Mouse (Mus musculus) NIH3T3 (cell line): ENCODE data around the gene Sorbs2.
A peak's percentile ranks its signal among the peaks of the same experiment; 100 is the strongest.

Source experiments
- DNase-seq: peaks from one replicate; pipeline ENCODE4 v3.0.0-alpha.2; 2012; ENCODE audit warnings: low read depth

Gene Sorbs2

DNA sequence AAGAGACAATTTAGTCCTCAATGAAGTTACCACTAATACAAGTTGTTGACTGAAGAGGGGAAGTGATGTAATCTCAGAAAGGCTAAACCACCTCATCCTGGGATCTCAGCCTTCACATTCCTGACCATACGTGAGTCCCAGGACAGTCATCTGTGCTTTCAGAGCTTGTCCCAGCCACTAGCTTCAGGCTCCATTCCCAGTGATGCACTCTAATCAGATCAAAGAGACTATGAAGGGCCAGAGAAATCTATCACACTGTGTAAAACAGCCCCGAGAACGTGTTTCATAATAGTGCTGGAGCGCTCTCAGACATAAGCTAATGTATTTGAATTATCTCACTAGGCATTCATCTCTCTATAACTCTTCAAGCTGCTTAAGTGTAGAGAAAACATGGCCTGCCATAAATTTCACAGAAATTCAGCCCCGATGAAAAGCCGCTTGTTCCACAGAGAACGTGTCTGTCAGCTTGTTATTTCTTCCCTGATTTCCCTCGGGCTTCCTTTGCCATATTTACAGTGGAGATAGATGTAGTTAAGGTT lies 175.3 kb downstream of the Sorbs2 start:
- DNase-seq: no peak

DNA sequence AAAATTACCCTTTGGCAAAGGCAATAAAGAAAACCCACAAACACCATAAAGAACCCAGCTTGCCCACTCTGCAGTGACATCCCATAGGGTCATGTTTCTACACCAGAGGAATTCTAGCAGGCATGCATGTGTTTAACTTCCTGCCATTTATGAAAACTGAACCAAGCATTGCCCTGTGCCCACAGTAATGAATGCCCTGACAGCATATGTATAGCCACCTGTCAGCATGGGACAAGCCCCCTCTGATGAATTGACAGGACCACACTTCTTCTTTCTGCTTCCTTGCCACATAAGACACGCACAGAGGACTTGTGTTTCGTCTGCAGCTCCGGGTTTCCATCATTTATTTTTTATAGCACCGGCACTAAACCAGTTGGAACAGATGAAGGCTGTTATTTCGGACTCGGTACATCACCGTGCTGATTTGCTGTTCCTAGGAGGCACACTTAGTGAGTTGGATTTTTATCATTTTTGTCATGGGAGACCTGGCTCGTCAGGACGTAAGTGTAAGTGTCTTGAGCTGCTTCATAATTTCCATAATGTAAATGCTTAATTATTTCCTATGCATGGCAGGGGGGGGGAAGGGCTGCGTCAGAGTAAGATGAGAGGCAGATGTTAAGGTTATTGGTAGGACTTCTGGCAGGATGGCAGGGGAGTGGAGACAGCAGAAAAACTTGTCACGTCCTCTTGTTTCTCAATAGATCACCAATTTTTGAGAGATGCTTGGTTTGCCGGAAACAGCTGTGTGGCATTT lies 180.5 kb downstream of the Sorbs2 start:
- no peak for DNase-seq

DNA sequence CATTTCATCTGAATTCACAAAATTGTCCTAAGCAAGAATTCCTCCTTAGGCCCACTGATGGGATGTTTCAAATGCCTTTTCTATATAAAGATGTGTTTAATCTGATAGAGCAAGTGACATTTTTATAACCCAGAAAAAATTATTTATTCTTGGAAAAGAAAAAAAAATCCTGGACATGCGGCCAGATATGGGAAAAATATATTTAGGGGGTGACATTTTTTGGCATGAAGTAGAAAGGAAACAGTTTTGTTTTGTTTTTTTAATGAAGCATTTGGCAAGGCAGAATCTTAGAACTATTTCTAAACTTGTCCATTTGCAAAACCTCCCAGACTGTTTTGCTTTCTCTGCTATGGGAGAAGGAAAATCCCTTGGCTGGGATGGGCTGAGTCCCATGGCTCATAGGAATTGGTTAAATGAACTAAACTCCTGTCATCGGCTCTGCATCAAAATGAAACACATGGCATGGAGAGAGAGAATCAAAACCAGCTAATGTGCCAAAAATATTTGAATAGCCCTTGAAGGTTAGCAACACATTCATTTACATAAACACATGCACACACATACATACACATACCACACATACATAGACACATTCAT lies 182.1 kb downstream of the Sorbs2 start:
- no peak for DNase-seq

DNA sequence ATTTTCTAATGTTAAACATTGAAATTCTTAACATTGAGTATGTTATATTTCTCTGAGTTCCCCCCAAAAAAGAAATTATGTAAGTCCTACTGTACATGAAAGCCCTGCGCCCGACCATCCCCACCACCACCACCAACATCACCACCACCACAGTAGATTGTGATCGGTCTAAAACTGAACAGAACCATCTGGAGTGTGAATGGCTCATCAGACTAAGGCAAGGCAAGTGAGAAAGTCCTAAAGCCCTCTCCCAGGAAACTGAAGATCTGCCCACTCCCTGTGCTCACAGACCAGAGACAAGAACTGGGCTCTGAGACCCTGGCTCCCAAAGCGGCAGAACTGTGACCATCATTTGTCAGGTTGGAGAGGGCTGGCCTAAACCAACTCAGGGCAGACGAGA lies 192.5 kb downstream of the Sorbs2 start:
- no peak for DNase-seq

DNA sequence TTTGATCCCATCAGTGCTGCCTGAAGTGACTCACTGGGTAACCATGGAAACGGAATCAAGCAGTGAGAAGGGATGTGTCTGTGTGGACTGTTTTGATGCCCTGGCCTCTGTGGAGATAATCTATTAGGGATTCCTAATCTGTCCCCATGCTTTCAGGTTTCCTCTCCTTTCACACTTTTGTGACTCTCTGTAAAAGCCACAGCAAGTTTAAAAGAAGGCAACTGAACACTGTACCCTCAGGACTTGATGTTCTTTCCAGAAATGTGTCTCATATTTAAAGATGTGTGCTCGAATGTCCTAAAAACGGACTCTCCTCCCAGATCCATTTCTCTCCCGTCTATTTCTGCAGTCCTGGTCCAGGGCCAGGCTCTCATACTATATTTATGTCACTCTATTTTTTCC lies 196.1 kb downstream of the Sorbs2 start:
- DNase-seq: no peak

DNA sequence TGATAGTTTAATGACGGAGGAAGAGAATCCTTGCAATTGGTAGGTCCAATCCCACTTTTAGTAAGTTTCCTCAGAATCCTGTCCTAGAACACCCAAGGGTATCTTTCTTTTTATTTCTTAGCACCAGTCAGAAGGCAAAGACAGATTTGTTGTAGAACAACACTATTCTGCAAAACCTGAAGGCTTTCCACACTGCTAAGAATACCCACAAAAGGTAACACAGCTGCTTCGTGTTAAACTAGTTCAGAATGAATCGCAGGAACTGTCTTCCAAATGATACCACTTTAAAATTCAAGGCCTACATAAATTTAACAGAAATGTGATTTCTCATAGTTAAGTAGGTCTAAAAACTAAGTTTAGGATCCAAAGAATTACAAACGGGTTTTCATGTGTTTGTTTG lies 201.5 kb downstream of the Sorbs2 start:
- no peak for DNase-seq

DNA sequence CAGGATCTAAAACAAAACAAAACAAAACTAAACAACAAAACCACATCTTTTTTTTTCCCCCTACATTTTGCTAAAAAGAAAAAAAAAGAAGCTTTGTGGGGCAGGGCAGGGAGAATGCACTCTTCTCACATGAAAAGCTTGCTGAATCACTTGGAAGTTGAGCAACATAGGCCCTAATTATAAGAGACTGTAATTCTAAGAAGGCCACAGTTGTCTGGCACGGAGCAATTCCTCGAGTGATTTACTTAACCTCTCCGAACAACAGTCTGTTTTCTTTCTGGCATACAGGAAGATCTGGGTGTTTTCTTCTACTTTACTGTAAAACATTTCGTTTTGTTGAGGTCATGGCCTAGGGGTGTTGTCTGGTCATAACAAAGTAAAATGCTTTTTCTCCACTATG lies 202.1 kb downstream of the Sorbs2 start:
- peak; percentile 19 for DNase-seq

DNA sequence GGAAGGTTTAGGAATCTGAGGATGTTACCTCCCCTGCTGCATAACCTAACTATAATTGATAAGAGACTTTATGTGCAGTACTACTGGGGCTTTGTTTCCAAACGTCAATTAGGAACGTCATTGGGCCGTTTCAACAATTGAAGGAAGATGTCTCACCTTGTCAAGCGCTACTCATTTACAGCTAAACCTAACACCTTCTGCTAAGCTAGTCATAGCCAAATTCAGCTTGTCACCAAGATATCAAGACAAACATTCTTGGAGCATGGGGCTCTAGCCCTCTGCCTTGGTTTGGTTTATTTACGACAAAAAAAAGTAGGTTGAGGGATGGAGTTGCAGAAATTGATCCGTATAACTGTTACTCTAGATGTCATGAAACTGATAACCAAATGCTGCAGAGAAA lies 205.0 kb downstream of the Sorbs2 start:
- DNase-seq: no peak

DNA sequence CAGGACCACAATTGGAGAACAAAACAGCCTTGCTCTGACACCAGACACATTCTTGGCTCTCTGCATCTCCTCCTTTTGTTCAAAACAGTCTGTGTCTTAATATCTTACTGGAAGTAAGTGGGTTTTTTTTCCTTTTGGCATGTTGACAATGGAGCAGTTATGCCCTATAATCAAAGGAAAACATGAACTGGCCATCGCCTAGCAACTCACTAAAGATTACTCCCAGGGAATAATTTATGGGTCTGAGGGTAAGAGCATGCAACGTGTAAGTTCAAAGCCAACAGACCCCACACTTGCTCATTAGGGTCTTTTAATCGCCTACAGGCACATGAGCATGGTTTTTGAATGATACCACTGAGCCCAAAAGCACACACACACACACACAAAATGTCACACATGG lies 207.2 kb downstream of the Sorbs2 start:
- DNase-seq: no peak

DNA sequence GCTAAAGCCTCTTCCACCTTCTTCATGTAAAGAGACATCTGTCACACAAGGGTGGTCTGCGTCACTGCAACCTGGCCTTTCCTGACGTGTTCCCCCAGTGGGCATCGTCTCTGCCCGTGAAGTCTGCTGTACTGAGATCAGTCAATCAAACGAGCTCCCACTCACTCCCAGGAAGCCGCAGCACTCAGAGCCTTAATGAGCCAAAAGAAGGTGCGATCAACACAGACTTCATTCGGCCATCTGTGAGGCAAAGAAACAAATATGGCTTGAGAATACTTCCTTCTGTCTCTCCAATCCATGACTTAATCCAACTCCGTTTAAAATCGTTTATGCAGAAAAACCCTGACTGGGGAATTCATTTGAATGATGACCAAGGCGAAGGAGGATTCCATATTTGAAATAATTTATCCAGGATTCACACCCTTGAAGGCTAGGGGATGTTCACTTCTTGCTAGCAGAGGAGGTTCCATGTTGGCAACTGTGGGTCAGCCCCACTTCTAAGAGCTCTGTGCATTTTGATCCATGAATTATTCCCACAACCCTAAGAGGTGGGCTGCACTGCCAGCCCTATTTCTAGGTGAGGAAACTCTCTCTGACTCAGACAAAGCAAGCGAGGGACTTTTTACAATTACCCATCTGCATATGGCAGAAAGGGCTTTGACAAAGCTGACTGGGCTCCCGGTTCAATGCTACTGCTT lies 207.9 kb downstream of the Sorbs2 start:
- no peak for DNase-seq

DNA sequence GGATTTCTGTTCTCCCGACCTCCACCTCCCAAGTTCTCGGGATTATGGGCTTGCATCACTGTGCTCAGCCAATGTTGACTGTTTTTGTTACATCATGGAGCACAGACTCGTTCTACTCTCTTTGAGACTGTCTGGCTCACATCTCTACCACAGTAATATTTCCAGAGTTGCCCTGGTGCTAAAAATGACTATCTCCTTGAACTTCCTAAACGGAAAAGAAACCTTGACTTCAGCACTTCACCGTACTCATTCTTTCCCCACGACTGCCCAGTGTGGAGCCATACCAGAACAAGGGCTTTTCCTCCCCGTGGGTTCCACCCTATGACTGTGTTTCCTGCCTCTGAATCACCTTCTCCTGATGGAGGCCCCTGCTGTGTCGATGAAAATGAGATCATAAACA lies 212.2 kb downstream of the Sorbs2 start:
- peak; percentile 30 for DNase-seq

DNA sequence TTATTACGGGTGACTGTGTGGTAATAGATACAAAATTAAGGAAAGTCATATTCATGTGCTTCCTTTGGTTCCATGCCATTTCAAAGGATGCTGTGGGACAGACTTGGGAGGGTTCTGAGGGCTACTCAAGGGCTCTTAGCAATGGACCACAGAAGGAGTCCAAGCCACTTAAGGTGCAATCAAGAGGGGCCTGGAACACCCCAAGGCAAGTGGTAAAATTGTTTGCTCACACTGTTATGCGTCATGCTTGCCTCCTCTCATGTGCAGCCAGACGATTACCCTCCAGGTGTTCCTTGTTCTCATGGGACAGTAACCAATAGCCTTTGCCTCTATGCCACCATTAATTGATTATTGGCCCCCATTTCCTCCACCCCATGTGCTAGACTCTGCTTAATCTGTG lies 216.6 kb downstream of the Sorbs2 start:
- no peak for DNase-seq

DNA sequence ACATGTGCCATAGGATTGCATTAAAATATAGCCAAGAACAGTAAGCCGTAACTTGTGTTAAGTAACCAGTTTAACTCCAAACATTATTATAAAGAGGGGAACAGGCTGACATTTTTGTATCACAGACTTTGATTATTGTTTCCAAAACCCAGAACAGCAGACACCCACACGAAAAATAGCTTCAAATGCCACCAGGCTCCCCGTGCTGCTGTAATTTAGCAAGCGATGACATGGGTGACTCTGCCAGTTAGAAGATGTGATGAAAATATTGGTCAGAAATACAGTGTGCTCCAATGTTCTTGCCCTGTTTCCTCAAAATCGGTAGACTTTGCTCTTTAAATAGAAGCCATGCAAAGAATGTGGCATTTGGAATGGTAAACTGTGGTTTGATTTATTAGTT lies 217.7 kb downstream of the Sorbs2 start:
- DNase-seq: no peak

DNA sequence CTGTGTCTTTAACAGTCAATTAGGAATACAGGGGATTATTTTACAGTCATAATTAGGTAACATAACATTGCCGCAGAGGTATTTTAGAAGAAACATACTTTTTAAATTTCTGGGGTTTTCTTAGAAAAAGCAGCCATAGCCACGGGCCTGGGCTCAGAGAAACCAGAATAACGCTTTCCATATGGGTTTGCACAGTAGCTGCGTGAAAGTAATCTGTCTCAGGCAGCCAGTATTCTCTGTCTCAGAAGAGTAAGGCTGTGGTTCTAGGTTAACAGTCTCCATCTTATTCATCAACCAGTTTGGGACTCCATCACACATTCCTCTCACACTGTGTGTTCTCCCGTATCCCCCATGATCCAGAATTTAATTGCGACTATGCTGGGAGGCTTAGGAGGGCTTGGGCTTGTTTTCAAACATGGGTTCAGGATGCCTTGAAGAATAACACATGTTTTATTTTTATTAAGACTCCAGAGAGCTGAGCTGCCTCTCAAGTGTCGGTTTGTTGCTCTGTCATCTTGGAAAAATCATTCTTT lies 222.3 kb downstream of the Sorbs2 start:
- no peak for DNase-seq

DNA sequence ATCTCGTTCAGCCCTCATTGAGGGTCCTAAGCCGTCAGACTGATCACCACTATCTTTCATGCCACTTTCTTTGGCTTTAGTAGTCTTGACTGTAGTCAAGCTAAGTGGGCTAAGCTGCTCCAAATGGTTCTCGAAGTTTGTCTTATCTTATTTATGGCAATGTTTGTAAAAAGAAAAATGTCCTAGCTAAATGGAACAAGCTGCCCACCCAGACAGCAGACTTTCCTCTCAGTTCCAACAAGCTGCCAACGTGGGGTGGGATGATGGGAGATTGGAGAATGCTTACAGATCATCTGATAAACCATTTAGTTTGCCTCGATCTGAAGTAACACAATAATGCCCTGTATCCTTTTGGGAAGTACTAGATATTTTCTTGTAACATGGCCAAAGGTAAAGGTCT lies 223.2 kb downstream of the Sorbs2 start:
- DNase-seq: no peak

DNA sequence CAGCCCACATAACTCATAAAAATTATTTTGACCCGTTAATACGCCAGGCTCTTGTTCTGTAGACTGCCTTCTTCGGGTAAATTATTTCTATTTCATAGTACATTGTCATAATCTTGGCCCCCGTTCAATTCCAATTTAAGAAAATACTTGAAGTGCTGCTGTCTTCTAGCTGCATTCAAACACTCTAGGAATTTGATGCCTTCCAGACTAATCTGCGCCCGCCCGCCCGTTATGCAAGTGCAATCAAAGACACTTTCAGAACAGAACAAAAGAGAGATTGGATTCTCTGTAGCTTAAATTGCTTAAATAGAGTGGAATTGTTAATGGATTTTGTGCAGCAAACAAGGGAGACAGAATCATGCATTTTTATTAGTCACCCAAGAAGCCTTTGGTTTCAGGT lies 226.5 kb downstream of the Sorbs2 start:
- DNase-seq: no peak

DNA sequence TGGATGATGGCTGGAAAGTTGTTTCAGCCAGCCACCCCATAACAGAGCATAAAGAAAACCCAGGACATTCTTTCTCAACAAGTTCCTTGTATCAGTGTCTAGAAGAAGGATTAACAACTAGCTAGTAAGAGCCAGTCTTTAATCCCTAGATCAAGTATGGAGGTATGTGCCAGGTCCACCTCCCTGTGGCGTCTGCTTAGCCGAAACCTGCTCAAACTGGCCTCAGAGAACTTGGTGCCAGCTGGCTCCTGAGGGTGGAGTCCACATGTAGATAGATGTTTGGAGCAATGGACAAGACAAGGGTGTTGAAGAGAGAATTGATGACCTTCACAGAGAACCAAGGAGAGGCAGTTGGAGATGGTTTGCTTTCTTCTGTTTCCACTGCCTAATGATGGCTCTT lies 229.7 kb downstream of the Sorbs2 start:
- DNase-seq: no peak

DNA sequence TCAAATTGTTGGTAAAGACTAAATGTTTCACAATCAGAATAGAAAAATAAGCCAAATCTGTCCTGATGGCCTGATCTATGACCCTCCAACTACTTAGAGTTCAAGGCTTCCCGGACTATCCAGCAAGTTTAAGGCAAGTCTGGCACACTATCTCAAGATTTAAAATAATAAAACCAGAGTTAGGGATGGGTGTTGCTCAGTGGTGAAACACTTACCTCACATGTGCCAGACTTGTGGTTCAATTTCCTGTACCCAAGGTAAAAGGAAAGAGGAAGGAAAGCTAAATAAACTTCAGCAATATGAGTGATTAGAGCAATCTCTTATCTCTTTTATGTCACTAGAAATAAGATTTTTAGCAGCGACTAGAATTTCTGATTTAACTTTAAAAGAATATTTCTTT lies 235.7 kb downstream of the Sorbs2 start:
- no peak for DNase-seq

DNA sequence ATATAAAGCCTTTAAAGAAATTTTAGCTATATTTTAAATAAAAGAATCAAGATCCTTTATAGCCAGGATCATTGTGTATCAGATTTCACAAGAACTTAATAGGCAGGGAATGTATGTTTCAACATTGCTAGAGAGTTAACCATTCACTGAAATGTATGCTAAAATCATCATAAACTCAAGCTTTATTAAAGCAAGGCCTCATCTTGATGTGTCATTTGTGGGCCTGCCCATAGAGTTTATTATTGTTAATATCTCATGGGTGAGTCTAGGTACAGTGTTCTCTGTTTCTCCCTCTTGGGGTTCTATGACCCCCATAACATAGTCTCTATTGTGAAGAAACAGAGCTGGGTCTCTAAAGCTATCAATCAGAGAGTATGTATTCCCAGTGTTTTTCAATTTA lies 236.2 kb downstream of the Sorbs2 start:
- no peak for DNase-seq

DNA sequence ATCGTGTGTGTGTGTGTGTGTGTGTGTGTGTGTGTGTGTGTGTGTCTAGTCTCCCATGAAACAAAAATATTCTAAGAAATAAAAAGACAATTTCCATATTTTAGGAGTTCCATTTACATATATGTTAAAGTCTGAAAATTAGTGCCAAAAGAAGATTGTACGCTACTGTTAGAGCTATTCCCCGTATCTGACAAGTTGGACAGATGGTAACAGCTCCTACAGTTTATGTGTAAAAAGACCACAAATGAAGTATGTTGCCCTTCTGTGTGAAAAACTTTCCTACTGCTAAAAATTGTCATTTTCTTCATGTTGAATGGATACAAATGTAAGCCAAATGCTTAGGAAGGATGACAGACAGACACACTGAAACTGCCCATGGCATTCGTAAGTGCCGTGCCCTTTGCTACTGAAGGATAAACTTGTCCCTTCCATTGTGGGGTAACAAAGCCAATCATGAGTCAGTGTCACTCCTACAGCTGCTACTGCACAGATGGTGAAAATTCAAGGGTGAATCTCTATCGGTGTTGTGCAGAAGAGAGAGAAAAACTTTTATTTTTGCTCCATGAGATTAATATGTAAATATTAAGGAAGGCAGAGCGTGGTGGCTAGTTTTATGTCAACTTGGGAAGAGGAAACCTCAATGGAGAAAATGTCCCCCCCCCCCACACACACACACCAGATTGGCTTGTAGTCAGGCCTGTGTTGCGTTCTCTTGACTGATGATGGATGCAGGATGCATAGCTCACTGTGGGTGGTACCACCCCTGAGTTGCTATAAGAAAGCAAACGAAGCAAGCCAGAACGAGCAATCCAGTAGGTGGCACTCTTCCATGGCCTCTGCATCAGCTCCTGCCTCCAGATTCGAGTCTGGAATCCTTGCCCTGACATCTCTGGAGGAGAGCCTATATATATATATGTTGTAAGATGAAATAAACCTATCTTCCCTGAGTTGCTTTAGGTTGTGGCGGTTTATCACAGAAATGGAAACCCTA lies 244.2 kb downstream of the Sorbs2 start:
- peak; percentile 20 for DNase-seq

DNA sequence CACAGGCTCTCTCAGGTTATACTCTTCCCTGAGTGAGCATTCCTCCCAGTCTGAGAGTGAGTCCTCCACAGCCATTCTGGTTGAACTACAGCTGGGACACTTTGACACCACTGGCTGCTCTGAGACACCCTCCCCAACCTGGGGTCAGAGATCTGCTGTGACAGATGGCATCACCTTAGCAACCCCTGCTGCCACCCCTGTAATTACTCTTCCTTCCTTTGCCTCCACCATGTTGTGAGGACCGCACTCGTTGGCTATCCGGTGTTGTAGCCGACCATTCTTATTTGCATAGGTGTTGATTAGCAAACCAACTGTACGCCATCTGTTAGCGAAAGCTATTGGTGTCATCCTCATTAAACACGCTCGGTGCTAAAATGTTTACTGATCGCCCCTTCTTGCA lies 247.9 kb downstream of the Sorbs2 start:
- no peak for DNase-seq

DNA sequence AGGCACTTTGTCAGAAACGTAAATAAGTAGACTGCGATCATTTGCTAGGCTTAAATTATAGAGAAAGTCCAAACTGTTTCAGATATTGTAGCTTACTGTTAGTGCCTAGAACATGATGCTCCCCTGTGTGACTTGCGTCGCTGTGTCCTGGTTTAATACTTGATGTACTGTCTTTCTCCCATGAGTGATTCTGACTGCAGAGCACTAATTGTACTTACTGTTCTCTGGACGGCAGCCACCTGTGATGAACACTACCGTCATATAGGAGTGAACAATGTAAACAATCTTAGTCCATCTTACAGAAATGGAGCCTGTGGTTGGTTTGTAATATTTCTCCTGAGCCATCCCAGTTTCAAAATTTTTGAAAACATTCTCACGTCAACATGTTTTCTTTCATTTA lies 248.4 kb downstream of the Sorbs2 start:
- no peak for DNase-seq
